Mouse (Mus musculus): Measurements from ENCODE around the gene Gmfb. TPM values are rescaled to one million over a fixed set of nuclear protein-coding genes. Genes with fewer than 3 reads are reported as not detected.
"Not testable (repeated sequence)": the region's sequence is repeated elsewhere in the genome, so short reads cannot be mapped to it uniquely, and the experiment has no call there.

The Gmfb gene
- total RNA-seq (2021) = 10 to 100 TPM; 30.0 to 35.0 TPM
- long read RNA-seq, experiment 1, full-length matches to known transcripts = 31 of 36 reads
- long read RNA-seq, experiment 1, partial matches to known transcripts = 0 of 36 reads
- long read RNA-seq, experiment 1, other reads (novel, unspliced or antisense) = 5 of 36 reads
- long read RNA-seq, experiment 2, full-length matches to known transcripts = 10 of 12 reads
- long read RNA-seq, experiment 2, partial matches to known transcripts = 0 of 12 reads
- long read RNA-seq, experiment 2, other reads (novel, unspliced or antisense) = 2 of 12 reads

GRCm38 (mm10) chr14:46821873-46822716 is at the start of gene Gmfb:
Gmfb (minus strand) TSS chr14:46822242.
- peak; percentile 97 to 98 for DNase-seq

GRCm38 (mm10) chr14:46862922-46863321 is 40.9 kb upstream of the Gmfb start:
- no peak for DNase-seq

- no peak for DNase-seq
These were observed 31.6 kb upstream of the Gmfb start for GRCm38 (mm10) chr14:46853677-46854076.

- no peak for DNase-seq
These were observed 27.7 kb upstream of the Gmfb start for GRCm38 (mm10) chr14:46849769-46850168.

GRCm38 (mm10) chr14:46848736-46849135 is 26.7 kb upstream of the Gmfb start:
- no peak for DNase-seq

- DNase-seq = no peak
These were observed 26.1 kb upstream of the Gmfb start for GRCm38 (mm10) chr14:46848063-46848590.

- no peak for DNase-seq
These were observed 23.7 kb upstream of the Gmfb start for GRCm38 (mm10) chr14:46845706-46846105.

- DNase-seq = no peak
These were observed 17.3 kb upstream of the Gmfb start for GRCm38 (mm10) chr14:46839326-46839725.

GRCm38 (mm10) chr14:46832354-46833272 is 10.6 kb upstream of the Gmfb start:
- no peak for DNase-seq

- peak; percentile 96 to 98 for DNase-seq
These were observed 9.8 kb upstream of the Gmfb start, which contains the start of gene Cgrrf1 for GRCm38 (mm10) chr14:46831837-46832333. Cgrrf1 (plus strand) TSS chr14:46832125.

GRCm38 (mm10) chr14:46831295-46831694 is 9.3 kb upstream of the Gmfb start:
- peak in 1 of 2 experiments; percentile 23 for DNase-seq

- no peak for DNase-seq
These were observed 5.4 kb upstream of the Gmfb start for GRCm38 (mm10) chr14:46827430-46827829.

GRCm38 (mm10) chr14:46823996-46824395 is 2.0 kb upstream of the Gmfb start:
- no peak for DNase-seq

- peak; percentile 27 to 55 for DNase-seq
These were observed 670 bp downstream of the Gmfb start for GRCm38 (mm10) chr14:46821271-46821872.

GRCm38 (mm10) chr14:46819961-46820360 is 2.1 kb downstream of the Gmfb start:
- not testable (repeated sequence) for DNase-seq

- no peak for DNase-seq
These were observed 3.3 kb downstream of the Gmfb start for GRCm38 (mm10) chr14:46818743-46819142.

- no peak for DNase-seq
These were observed 5.0 kb downstream of the Gmfb start for GRCm38 (mm10) chr14:46816916-46817622.

- DNase-seq = no peak
These were observed 6.4 kb downstream of the Gmfb start for GRCm38 (mm10) chr14:46815640-46816039.

GRCm38 (mm10) chr14:46807927-46808326 is 14.1 kb downstream of the Gmfb start:
- no peak for DNase-seq

- no peak for DNase-seq
These were observed 15.9 kb downstream of the Gmfb start for GRCm38 (mm10) chr14:46806186-46806585.

- DNase-seq = no peak
These were observed 18.3 kb downstream of the Gmfb start for GRCm38 (mm10) chr14:46803791-46804190.

All from heart, adult 18-20 months (tissue).